Mouse (Mus musculus) right cerebral cortex, postnatal 4 days (tissue): Measurements from ENCODE around the gene Psmc5.
A peak's percentile ranks its signal among the peaks of the same experiment; 100 is the strongest.
"Not testable (repeated sequence)": the region's sequence is repeated elsewhere in the genome, so short reads cannot be mapped to it uniquely, and the experiment has no call there.

ENCODE experiments used
- DNase-seq: peaks from one replicate; pipeline ENCODE4 v3.0.0-alpha.2; 2022

Psmc5 gene

GRCm38 (mm10) chr11:106255685-106256451 lies at the start of gene Psmc5, which contains the start of gene Ftsj3:
Gene Psmc5, plus strand, starts transcription at chr11:106256154.
Gene Ftsj3, minus strand, starts transcription at chr11:106256079.
- DNase-seq = peak; percentile 98

DNA sequence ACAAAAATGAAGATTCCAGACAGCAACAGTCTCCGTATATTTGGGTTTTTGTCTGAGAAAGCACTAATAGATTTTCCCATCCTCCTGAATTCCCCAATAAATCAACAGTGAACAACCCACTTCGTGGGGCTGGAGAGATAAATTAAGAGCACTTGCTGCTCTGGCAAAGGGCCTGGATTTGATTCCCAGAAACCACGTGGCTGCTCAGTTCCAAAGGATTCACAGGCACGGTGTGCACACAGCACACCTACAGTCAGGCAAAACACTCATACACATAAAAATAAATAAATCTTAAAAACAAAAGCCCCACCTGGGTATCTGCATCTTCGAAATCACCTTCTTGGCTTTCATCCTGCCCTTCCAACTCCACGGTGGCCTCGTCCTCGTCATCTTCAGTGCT lies 43.2 kb upstream of the Psmc5 start:
- no peak for DNase-seq

GRCm38 (mm10) chr11:106214856-106215255 lies 41.1 kb upstream of the Psmc5 start:
- DNase-seq = no peak

DNA sequence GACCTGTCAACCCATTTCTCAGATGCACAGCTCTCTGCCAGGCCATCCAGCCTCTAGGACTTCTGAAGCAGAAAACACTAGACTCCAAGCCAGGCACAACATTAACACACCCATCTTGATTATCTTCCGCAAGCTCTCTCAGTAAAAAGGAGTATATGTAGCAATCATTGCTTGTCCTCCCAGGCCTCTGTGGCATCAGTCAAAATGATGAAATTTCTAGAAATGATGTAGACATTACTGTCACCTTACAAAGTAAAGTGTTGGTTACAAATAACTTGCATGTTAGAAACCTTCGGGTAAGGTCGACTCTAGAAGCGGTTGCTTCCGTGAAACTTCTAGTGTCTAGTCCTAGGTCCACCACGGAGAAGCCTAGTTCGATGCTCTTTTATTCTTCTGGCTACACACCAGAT lies 40.5 kb upstream of the Psmc5 start:
- no peak for DNase-seq

- DNase-seq = peak; percentile 92
Measured at GRCm38 (mm10) chr11:106215927-106216729, 39.8 kb upstream of the Psmc5 start, which contains the start of gene Ccdc47. Gene Ccdc47, minus strand, starts transcription at chr11:106216344.

DNA sequence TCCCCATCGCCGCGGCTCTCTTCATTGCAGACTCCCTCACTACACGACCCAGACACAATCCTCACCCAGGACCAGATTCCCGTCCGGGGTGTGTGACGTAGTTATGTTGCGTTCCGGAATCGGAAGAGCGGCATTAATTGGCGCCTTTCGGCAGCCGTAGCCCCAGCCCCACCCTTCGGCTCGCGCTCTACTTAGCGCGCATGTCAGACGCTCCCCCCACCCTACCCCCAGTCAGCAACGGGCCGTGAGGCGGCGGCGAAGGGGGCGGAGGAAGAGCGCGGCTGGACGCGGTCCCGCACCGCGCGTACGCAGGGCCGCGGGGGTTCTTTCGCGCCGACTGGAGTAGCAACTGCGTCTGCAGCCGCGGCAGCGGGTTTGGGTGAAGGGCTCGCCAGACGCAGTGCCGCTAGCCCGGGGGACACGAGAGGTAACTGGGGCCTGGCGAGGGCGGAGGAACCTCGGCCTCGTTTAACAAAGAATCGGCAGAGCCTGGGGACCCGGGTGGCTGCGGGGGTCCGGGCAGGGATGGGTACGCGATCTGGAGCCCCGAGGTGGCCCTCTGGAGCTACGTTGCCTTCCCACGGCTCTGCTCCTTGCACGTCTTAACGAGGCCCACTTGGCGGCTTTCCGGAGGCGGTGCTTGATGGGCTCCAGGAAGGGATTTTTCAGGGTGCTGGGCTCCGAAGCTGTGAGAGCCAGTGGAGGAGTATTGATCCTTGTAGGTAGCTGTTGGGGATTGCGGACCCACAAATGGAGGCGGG lies 39.0 kb upstream of the Psmc5 start, which contains the start of gene Ddx42:
Gene Ddx42, plus strand, starts transcription at position 197 of the 761 bp plus-strand sequence.
- DNase-seq = peak; percentile 85

GRCm38 (mm10) chr11:106220603-106221002 lies 35.4 kb upstream of the Psmc5 start:
- DNase-seq = no peak

DNA sequence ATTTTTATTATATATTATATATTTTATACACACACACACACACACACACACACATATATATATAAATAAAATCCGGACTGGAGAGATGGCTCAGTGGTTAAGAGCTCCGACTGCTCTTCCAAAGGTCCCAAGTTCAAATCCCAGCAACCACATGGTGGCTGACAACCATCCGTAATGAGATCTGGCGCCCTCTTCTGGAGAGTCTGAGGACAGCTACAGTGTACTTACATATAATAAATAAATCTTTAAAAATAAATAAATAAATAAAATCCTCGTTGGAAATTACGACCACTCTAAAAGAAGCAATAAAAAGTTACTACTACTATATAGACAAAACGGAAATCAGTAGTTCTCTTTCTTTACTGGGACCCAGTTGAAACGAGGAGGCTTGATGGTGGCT lies 22.0 kb upstream of the Psmc5 start:
- not testable (repeated sequence) for DNase-seq

DNA sequence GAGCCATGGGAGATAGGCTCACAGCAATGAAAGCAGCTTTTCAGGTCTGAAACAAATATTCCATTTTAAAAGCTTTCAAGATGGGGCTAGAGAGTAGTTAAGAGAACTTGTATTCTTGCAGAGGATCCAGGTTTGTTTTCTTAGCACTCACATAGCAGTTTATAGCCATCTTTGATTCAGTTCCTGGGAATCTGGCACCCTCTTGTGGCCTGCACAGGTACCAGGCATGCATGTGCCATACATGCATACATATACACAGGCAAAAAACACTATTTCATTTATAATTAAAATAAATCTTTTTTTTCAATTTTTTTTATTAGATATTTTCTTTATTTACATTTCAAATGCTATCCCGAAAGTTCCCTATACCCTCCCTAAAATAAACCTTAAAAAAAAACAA lies 9.1 kb upstream of the Psmc5 start:
- DNase-seq = no peak

DNA sequence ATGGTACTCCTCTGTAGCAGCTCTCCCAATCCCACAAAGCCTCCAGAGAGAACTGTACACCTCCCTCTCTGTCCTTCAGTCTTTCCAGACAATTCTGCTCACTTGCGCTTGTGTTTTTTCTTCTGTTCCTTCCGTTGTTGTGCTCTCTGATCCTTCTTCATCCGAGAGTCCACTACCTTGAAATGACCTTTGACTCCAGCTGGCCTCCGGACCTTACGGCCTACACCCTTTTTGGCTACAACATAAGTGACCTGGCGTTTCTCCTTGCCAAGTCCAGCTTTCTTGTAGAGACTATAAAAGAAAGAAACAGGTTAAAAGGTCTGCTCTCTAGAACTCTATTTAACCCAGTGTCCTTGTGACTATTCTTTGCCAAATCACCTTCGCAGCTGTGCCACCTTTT lies 6.6 kb upstream of the Psmc5 start:
- DNase-seq = no peak

DNA sequence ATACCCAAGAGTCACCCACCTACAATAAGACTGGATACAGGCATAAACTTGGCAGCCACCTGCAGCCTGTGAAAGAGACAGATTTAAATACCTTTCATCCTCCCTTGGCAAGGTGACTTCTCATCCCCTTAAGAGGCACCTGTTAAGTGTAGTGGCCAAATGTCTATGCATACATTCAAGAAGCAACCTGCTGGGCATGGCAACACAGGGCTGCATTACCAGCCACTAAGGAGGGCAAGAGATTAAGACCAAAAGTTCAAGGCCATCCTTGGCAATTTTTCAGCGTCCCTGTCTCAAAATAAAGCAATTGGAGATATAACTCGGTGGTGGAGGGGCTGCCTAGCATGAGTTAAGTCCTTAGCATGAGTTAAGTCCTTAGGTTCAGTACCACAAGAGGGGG lies 1.2 kb upstream of the Psmc5 start:
- no peak for DNase-seq

GRCm38 (mm10) chr11:106255174-106255573 lies 780 bp upstream of the Psmc5 start:
- DNase-seq = peak; percentile 31

- no peak for DNase-seq
Measured at GRCm38 (mm10) chr11:106256775-106257174, 821 bp downstream of the Psmc5 start.

GRCm38 (mm10) chr11:106260826-106261450 lies 5.0 kb downstream of the Psmc5 start:
- DNase-seq = no peak

DNA sequence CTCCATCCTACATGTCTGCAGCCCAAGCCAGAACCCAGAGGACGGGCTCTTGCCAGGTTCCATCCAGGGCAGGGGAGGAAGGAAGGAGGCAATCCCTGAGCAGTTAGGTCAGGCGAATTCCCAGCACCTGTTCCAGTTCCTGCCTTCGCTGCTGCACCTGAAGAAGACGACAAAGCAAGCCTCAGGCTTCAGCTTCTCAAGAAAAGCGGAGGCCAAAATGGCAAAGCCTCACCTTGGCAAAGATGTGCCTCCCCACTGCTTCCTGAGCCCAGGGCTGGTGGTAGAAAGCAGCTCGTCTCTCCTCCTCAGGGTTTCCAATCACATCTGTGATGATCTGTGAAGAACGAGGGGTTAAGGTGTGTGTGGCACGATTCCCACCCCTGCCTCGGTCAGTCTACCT lies 8.0 kb downstream of the Psmc5 start:
- DNase-seq = no peak

- DNase-seq = no peak
Measured at GRCm38 (mm10) chr11:106264988-106265387, 9.0 kb downstream of the Psmc5 start.

DNA sequence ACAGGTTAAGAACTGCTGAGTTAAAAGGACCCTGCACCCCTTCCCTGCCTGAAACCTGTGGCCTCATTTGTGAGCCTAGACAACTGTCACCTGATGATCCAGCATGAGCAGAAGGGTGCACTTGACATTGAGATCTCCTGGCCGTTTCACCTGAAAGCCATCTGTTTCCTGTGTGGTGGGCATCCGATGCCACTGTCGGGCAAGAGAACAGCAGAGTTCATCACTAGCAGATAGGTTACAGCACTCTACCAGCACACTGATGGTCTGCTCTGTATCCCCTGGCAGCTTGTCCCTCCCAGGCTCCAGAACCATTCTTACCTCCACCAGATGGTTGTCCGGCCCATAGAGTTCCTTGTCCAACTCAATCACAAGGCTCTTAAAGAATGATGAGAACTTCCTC lies 9.6 kb downstream of the Psmc5 start:
- no peak for DNase-seq

- no peak for DNase-seq
Measured at GRCm38 (mm10) chr11:106266431-106266830, 10.5 kb downstream of the Psmc5 start.

DNA sequence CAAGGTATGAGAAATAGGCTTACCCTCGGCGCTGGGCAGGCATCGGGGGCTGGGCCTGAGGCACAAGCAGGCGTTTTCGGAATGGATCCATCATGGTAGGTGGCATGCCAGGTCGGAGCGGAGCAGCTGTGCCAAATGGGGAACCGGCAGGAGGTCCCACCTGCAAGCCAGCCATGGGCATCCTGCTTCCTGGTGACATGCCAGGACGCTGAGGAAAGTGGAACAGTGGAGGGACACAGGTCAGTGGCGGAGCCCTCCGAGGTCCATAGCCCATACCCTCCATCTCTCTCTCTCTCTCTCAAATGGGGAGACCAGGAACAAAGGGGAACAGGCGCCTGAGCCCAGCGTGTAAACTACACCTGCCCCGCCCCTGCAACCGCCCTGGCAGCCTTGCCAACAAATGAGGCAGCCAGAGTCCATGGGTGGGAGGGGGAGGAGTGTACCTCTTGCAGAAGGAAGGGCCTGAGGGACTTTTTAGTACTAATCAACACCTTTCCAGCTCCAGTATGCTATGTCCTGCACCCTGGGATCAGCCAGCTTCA lies 11.4 kb downstream of the Psmc5 start:
- DNase-seq = no peak

DNA sequence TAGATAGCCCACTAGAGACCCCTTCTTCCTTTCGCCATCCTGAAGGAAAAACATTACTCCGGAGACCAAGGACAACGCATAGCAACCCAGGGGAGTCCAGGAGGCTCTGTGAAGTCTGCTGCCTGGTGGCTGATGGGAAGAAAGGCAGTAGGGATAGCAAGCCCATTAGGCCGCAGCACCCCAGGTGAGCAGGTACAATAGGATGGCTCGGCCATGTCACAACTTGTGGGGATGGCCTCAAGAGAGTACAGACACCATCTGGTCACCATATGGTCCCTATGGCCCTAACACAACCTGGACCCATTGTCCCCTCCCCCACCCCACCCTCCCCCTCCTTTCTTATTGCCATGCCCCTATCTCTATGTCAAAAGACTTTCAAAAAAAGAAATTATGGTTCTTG lies 11.9 kb downstream of the Psmc5 start:
- DNase-seq = no peak

DNA sequence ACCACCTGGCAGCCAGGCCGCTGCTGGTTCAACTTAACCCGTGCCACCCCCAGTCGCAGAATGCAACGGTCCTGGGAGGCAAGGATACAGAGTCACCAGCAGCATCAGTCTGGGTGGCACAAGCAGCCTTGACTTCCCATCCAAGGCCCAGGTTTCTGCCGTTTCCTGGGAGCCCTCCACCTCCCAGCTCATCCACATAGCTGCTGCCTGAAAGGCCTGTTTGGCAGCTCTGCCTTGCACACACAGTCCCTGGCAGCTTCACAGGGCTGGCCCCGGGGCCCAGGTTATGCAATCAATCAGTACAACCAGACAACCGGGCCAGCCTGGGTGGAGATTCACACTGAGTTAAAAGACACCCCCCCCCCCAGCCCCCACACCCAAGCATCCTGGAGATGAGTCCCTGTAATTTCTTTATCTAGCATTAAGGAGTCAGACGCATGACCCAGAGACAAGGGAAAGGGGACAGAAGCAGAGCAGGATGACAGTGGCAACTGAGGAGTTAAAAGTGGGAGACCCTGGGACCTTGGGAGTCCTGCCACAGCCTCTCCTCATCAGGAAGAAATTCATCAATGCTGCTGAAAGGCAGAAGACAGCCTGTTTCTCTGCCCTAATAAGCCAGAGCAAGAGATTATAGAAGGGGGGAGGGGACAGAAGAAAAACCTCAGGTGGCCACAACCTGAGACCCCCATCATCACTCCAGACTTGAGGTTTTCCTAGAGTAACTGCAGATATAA lies 12.5 kb downstream of the Psmc5 start:
- no peak for DNase-seq

DNA sequence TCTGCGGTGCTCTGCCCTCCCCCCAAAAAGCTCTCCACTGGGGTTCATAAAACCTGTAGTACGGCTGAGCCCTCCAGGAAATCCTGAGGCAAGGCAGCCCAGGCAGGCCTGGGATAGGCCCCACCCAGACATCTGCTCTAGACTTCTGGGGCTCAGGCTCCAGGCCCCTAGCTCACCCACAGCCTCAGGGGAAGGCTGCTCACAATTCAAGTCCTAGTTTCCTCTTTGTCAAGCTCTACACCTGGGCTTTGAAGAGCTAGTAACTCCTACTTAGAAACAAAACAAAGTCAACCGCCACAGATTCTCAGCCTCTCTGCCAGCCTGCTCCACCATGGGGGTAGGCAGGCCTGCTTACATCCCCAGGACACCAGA lies 13.1 kb downstream of the Psmc5 start:
- DNase-seq = no peak
